Mouse (Mus musculus) intestine, postnatal 0 days (tissue): ENCODE measurements around the gene Ddx46. TPM values are rescaled to one million over a fixed set of nuclear protein-coding genes. Genes with fewer than 3 reads are reported as not detected.
A peak's percentile ranks its signal among the peaks of the same experiment; 100 is the strongest.
"Not testable (repeated sequence)": the region's sequence is repeated elsewhere in the genome, so short reads cannot be mapped to it uniquely, and the experiment has no call there.

Source experiments
- ATAC-seq: fragments of 200-750 bp; cut with Nextera tagmentation; 2 replicates; pipeline ENCODE4 v1.8.0; 2017; ENCODE audit warnings: mild to moderate bottlenecking, moderate TSS enrichment, moderate library complexity
- H3K27ac ChIP-seq: fragments of 300-500 bp; sonication (generic); 2 replicates; pipeline ENCODE4 v1.5.1; 2014; ENCODE audit warnings: mild to moderate bottlenecking, low read depth, low read length, moderate library complexity
- H3K27me3 ChIP-seq: fragments of 300-500 bp; sonication (generic); replicated peaks from 2 replicates; pipeline ENCODE4 v1.6.1; 2014; ENCODE audit warnings: low read length, mixed read lengths; ENCODE audit not compliant: control insufficient read depth, insufficient read depth
- H3K36me3 ChIP-seq: fragments of 300-500 bp; sonication (generic); 2 replicates; pipeline ENCODE4 v1.6.1; 2014; ENCODE audit warnings: mild to moderate bottlenecking, moderate library complexity; ENCODE audit not compliant: control insufficient read depth, insufficient read depth
- H3K4me1 ChIP-seq: fragments of 300-500 bp; sonication (generic); replicated peaks from 2 replicates; pipeline ENCODE4 v1.6.1; 2014; ENCODE audit warnings: antibody characterized with exemption, low read length, mixed read lengths; ENCODE audit not compliant: control insufficient read depth, insufficient read depth
- H3K4me2 ChIP-seq: fragments of 300-500 bp; sonication (generic); replicated peaks from 2 replicates; pipeline ENCODE4 v1.6.1; 2014; ENCODE audit warnings: low read depth, mild to moderate bottlenecking, moderate library complexity
- H3K4me3 ChIP-seq: fragments of 300-500 bp; sonication (generic); 2 replicates; pipeline ENCODE4 v1.5.1; 2014; ENCODE audit warnings: low read depth, low read length
- H3K9ac ChIP-seq: fragments of 300-500 bp; sonication (generic); 2 replicates; pipeline ENCODE4 v1.6.1; 2014; ENCODE audit warnings: mild to moderate bottlenecking, low read depth, low read length
- H3K9me3 ChIP-seq: fragments of 300-500 bp; sonication (generic); 2 replicates; pipeline ENCODE4 v1.6.1; 2016; ENCODE audit warnings: mixed run types; ENCODE audit not compliant: control insufficient read depth
- CTCF ChIP-seq: sonication (generic); IDR thresholded peaks from 2 replicates; pipeline ENCODE4 v1.5.1; 2016; ENCODE audit warnings: low read depth, mild to moderate bottlenecking, control low read depth, antibody characterized with exemption, moderate library complexity
- WGBS: fragments of 180-500 bp; shearing (Covaris S2); extraction: QIAGEN DNeasy Blood & Tissue Kit; methylation state at CpG from one replicate; pipeline ENCODE4 v1.1.7; 2014; 5-methylcytosine and 5-hydroxymethylcytosine counted together
- polyA plus RNA-seq: library from polyadenylated mRNA; unstranded; fragments of >200 nt; fragmentation: Nextera tagmentation; extraction: Ambion mirVana; gene quantifications from 2 replicates; pipeline ENCODE4 v1.2.1, GENCODE M21; 2015

Ddx46 gene
- polyA plus RNA-seq, 1 experiment from 2014 or later, result 15.6 TPM

DNA sequence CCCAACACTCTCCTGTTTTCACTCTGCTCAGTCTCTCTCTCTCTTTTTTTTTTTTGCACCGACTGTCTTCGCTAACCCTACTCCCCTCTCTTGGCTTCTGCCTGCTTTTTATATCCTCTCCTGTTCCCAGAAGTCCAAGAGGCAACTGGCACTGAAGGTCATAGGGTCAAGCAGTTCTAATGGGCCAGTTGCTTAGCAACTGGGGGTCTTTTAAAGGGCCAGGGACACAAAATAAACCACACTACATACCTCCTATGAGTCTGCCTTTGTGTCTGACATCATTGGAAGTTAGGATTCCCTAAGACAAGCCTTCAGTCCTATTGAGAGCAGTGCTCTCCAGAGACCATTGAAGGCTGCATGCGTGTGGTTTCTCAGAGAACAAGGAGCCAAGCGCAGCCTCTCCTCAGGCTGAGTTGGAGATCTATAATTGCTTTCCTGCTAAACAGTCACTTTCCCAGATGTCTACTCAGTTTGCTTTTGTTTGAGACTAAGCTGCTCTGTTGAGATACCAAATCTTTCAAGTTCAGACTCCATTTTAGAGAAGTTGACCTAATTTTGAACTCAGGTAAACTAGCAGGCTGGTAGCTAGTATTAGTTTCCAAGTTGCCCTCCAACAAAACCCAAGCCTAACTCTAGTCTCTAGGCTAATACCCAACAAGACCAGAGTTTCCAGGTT is 53.2 kb downstream of the Ddx46 start:
- Histone ChIP-seq H3K4me3 (no peak overlapping the region), H3K4me2 (no peak overlapping the region), H3K36me3 (no peaks in the 10 kb centered on the region), H3K27ac (no peak overlapping the region), H3K9ac (no peak overlapping the region), H3K4me1 (no peaks in the 10 kb centered on the region), H3K9me3 (no peaks in the 10 kb centered on the region), H3K27me3 (no peaks in the 10 kb centered on the region)
- no peak for ATAC-seq
- WGBS, result 47% methylated on average over 4 of the region's 4 CpGs
- TF ChIP-seq CTCF, result no peak

DNA sequence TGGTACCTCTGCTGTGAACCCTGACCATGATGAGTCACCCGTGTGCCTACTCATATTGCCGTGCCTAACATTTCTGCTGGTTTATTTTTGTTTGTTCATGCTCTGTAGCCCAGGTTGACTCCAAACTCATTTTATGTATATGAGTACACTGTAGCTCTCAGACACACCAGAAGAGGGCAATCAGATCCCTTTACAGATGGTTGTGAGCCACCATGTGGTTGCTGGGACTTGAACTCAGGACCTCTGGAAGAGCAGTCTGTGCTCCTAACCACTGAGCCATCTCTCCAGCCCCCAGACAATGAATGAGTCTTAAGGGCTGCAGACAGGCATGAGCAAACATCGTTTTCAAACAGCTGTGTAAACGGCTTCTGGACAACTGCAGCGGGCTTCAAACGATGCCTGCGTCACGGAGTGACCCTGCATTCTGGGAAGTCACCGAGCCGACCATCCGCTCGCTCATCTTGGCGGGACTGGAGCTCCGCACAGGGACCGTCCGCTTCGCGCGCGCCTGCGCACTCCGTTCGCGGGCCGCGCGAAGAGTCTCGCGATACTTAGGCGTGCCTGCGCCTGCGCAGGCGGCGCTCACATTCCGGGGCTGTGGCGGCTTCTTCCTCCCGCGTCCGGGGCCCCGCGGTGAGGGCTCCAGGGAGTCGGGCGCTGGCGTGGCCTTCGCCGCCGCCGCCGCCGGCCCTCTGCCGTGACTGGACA is 57.9 kb downstream of the Ddx46 start, which contains the start of gene B230219D22Rik:
Gene B230219D22Rik (plus strand): TSS at position 590 of the 708 bp plus-strand sequence.
- H3K9me3 ChIP-seq, result no peaks in the 10 kb centered on the region
- H3K27me3 ChIP-seq, result no peaks in the 10 kb centered on the region
- no peaks in the 10 kb centered on the region for H3K36me3 ChIP-seq
- H3K4me2 ChIP-seq, result peak within 1 kb of the TSS; percentile 72
- peak within 1 kb of the TSS; percentile 98 for H3K27ac ChIP-seq
- H3K4me1 ChIP-seq, result peaks cover 9% of the 10 kb centered on the region; the same call in 1 of the 2 replicates
- peak within 1 kb of the TSS; percentile 99 for H3K9ac ChIP-seq
- H3K4me3 ChIP-seq, result peak within 1 kb of the TSS; percentile 90
- ATAC-seq, result peak; percentile 98
- TF ChIP-seq CTCF, result peak; percentile 50
- WGBS, result under 1% methylated on average over 49 of the region's 51 CpGs

DNA sequence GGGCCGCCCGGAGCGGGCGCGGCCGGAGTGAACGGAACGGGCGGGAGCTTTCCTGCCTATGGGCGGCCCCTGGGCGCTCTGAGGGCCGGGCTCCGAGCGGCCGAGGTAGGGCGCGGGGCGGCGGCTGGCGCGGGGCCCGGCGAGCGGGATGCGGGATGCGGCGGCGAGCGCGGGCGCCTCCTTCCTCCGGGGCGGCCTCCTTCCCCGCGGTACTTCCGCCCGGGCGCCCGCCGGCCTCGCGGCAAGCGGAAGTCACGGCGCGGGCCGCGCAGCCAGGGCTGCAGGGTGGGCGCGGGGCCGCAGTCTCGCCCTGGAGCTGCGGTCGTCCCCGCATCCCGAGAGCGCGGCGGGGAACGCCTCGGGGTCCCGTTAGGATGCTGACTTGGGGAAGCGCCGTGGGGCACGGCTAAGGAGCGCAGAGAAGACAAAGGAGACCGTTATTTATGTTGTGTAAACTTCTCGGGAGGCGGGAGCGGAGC is 58.5 kb downstream of the Ddx46 start:
- no peaks in the 10 kb centered on the region for H3K9me3 ChIP-seq
- no peaks in the 10 kb centered on the region for H3K27me3 ChIP-seq
- peak overlapping the region; percentile 90 for H3K4me3 ChIP-seq
- peak overlapping the region; percentile 99 for H3K9ac ChIP-seq
- H3K27ac ChIP-seq, result peak overlapping the region; percentile 98
- WGBS, result under 1% methylated on average over 52 of the region's 70 CpGs
- no peaks in the 10 kb centered on the region for H3K36me3 ChIP-seq
- peak; percentile 67; the same call in 1 of the 2 replicates for ATAC-seq
- peak overlapping the region; percentile 72 for H3K4me2 ChIP-seq
- no peak for TF ChIP-seq CTCF
- H3K4me1 ChIP-seq, result peaks cover 9% of the 10 kb centered on the region; the same call in 1 of the 2 replicates

DNA sequence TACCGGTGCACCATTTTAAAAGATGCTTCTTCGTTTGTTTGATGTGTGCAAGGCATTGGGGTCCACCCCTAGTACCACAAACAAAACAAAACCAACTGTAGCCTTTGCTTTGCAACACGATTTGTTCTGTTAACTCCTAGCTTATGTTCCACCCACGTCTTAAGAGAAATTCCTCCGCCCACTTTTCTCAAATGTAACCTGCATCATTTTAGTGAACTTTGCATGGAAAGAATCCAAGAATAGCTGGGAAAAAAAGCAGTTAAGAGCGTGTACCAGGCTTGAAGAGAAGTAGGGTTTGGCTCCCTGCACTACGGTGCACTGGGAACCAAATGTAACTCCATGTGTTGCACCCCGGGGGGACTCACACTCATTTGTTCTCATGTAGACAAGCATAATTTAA is 59.3 kb downstream of the Ddx46 start:
- Histone ChIP-seq H3K4me3 (peak overlapping the region; percentile 90), H3K9me3 (no peaks in the 10 kb centered on the region), H3K36me3 (peaks cover 3% of the 10 kb centered on the region), H3K4me2 (peak overlapping the region; percentile 72), H3K4me1 (peaks cover 9% of the 10 kb centered on the region; the same call in 1 of the 2 replicates), H3K9ac (peak overlapping the region; percentile 99), H3K27me3 (no peaks in the 10 kb centered on the region), H3K27ac (0 out of 2 replicates have a peak overlapping the region, but pooled peaks have one; percentile 98)
- WGBS, result 9% methylated on average over 8 of the region's 8 CpGs
- TF ChIP-seq CTCF, result no peak
- ATAC-seq, result no peak

DNA sequence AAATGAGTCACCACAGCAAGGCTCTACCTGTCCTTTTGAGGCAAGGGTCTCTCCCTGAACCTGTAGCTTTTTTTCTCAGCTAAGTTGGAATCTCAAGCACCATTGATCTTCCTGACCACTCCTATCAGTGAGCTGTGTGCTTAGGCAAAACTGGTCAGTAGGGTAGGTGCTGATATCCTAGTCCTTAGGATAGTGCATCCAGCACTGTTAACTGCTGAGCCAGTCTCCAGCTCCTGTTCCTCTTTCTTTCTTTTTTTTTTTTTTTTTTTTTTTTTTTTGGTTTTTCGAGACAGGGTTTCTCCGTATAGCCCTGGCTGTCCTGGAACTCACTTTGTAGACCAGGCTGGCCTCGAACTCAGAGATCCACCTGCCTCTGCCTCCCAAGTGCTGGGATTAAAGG is 61.2 kb downstream of the Ddx46 start:
- H3K4me2 ChIP-seq, H3K27ac ChIP-seq, H3K9me3 ChIP-seq, H3K4me1 ChIP-seq, H3K27me3 ChIP-seq, ATAC-seq, H3K9ac ChIP-seq, H3K4me3 ChIP-seq: not testable (repeated sequence)
- H3K36me3 ChIP-seq, result peaks cover 19% of the 10 kb centered on the region
- WGBS, result no CpG with 5 or more reads among the region's 3 CpGs

DNA sequence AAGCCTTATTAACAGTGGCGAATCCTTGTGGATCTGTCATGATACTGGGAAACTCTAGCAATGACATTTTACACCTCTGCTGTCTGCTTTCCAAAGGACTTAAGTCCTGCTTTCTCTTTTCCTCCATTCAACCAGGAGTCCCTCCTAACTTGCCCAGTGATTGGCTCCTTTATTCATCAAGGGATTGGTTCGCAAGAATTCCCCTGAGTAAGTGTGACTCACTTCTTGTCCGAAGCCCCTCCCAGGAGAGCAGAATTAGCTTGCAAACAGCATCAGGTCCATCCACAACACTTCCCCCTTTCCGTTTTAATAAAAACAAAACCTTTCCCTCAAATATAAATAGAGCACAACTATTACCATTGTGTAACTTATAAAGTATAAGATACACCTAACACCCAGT is 69.5 kb downstream of the Ddx46 start:
- Histone ChIP-seq H3K4me1 (no peaks in the 10 kb centered on the region), H3K4me3 (no peak overlapping the region), H3K36me3 (peaks cover 37% of the 10 kb centered on the region), H3K27me3 (no peaks in the 10 kb centered on the region), H3K9me3 (no peaks in the 10 kb centered on the region), H3K27ac (no peak overlapping the region), H3K4me2 (no peak overlapping the region), H3K9ac (no peak overlapping the region)
- no peak for TF ChIP-seq CTCF
- 85% methylated on average over 4 of the region's 4 CpGs for WGBS
- ATAC-seq, result no peak
